Mouse (Mus musculus) neutrophil, adult 5-6 weeks (primary cell): Measurements from ENCODE around the gene Tmem269. TPM values are rescaled to one million over a fixed set of nuclear protein-coding genes. Genes with fewer than 3 reads are reported as not detected.

Experiments
- ATAC-seq: fragments of 151-379, 151-347 bp; 2 replicates; pipeline ENCODE4 v1.8.0; 2017; ENCODE audit warnings: mild to moderate bottlenecking, moderate TSS enrichment; ENCODE audit not compliant: insufficient number of reproducible peaks, poor library complexity, low FRiP score, severe bottlenecking; ENCODE audit errors: extremely low read depth
- total RNA-seq: library from RNA; stranded (forward); fragments of 200-1000 nt; gene quantifications from 2 replicates; pipeline ENCODE4 v1.2.3, GENCODE M21; 2017

Tmem269 gene
- not detected in 2 replicates for total RNA-seq

DNA sequence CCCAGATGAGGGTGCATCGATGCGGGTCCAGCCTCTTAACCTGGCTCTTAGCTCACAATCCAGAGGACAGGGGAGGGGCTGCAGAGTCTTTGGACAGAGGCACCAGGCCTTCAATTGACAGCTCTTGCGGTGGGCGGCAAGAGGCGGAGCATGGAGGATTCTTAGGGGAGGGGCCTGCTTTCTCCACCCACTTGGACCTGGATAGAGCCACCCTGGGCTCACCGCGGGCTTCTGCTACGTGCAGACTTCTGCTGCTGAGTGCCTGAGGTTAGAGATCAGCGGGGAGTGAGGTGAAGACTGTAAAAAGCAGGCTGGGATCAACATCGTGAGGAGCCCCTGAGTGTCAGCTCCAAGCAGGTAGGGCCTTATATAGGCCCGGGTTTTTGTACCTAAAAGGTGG is at the start of gene Tmem269:
Gene Tmem269, minus strand, starts transcription at position 49 of the 400 bp plus-strand sequence.
- ATAC-seq = no peak

DNA sequence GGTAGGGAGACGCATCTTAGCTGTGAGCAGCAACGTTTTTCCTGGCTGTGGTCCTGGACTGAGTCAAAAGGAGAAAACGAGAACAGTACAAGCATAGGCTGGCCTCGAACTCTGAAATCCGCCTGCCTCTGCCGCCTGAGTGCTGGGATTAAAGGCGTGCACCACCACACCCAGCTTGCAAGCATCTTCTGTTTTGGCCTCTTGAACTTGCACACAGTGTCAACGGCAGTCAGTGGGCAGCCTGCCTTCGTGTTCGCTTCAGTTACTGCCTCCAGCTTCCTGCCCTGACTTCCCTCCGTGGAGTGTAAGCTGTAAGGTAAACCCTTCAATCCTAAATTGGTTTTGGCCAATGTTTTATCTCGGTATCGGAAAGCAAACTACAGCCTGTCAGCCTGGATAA is 48.6 kb upstream of the Tmem269 start:
- ATAC-seq = no peak

DNA sequence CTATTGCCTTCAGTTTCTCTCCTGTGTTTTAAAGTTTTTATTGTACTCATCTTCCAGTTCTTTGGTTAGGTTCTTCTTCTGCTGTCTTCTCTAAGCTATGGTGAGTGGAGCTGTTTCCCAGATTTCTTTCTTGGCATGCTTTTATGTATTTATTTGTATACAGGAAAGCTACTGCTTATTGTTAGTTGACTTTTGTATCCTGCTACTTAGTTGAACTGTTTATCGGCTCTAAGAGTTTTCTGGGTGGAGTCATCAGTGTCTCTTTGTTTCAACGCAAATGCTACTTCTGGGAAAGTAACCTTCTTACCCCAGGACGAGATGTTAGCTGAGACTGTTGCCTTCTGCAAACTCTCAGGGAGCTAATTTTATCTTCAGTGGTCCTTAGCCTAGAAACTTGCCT is 45.4 kb upstream of the Tmem269 start:
- no peak for ATAC-seq

DNA sequence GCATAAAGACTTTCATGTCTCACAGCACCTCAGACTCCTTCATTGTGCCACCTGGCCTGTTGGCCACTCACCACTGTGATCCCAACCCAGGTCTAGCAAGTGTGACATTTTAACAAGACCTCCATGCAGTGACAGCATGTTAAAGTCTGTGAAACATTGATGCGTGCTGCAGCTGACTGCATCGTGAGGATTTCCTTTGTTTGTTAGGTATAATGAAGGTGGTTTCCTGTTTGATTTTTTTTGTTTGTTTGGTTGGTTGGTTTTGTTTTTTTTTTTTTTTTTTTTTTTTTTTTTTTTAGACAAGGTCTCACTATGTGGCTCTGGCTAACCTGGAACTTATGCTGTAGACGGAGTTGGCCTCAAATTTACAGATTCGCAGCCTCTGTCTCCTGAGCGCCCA is 44.5 kb upstream of the Tmem269 start:
- no peak for ATAC-seq

DNA sequence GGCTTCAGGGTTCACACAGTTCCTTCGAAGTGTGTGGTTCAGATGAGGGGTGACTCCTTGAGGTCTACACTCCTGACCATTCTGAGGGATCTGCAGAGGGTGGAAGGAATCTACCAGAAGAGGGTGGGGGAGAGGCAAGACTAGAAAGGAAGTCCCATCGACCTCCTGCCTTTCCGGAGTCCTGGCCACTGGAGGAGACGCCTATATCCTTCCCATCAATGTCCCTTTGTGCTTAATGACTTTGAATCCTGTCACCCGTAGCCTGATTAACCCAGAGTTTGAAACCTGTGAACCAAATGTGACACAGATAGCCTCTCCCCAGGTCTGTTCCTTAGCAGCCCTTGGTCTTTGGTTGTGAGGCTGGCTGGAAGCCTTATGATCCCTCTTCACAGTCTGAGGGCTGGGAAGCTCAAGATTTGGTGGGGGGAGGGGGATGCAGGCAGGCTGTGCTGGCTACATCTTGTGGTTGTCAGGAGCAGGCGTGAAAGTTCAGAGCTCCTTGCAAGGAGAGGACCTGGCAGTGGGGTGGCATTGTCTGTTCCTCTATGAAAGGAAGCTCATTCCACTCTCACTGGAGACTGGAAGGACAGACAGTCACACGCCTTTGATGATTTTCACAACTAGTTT is 43.2 kb upstream of the Tmem269 start:
- ATAC-seq = no peak

DNA sequence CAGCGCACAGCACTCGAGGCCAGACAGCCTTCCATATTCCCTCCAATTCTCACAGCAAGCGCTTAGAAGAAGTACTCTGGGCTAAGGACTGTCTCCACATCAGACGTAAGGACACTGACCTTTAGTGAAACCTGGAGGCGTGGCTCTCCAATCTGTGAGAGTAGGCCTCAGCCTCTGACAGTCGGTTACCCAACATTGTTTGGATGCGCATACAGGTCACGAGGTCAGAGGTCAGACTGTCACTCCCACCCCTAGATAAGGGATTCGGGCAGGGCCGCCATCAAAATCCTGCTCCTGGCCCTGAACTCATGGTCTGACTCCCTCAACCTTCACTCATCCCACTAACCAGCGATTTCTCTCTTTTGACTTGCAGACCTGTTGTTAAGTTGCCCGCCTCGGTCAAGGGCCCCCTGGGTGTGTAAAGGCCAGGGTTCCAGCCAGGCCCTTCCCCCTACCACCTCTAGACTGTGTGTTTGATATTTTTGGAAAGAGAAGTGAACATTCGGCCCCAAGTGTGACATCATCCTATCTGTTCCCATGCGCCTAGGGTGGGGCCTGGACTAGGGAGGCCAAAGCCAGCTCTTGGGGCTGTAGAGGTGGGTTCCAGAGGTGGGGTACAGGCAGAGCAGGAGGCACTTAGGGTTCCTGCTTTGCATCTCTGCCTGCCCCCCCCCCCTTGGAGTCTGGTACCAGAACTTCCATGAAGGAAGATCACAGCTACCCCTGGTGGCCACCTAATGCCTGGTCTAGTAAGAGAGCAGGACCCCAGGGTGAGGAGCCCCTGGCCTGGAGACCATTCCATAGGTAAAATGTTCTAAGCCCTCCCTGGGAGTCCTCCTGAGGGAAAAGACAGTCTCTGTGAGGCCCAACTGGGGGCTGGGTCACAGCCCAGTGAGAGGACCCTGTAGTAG is 41.6 kb upstream of the Tmem269 start:
- no peak; the same call in 1 of the 2 replicates for ATAC-seq

DNA sequence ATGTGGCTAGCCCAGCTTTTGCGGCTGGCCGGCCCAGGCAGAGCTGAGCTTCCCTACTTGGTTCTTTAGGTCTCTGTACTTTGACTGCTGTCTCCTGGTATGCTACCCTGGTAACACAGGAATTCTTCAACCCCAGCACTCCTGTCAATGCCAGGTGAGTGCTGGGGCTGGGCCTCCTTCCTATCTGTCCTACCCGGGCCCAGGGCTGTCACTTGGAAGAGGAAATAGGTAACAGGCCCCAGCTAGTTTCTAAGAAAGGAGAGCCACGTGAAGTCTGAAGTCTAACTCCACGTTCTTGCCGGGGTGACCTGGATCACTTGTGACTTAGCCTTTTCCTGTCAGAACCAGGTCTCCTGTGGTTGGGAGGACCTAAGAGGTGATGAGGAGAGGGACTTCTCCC is 39.1 kb upstream of the Tmem269 start:
- ATAC-seq = no peak

DNA sequence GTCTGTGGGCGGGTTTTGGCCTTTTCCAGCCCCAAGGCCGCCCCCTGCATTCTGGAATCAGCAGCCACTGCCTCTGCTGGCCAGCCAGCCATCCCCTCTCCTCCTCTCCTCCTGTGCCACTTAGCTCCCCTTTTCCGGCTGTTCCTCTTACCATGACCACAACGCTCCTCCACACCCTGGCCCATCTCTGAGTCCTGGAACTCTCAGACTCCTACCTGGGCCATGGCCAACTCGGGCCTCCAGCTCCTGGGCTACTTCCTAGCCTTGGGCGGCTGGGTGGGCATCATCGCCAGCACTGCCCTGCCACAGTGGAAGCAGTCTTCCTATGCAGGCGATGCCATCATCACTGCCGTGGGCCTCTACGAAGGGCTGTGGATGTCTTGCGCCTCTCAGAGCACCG is 37.3 kb upstream of the Tmem269 start, which contains the start of gene Cldn19:
Gene Cldn19, plus strand, starts transcription at position 64 of the 400 bp plus-strand sequence.
- no peak for ATAC-seq

DNA sequence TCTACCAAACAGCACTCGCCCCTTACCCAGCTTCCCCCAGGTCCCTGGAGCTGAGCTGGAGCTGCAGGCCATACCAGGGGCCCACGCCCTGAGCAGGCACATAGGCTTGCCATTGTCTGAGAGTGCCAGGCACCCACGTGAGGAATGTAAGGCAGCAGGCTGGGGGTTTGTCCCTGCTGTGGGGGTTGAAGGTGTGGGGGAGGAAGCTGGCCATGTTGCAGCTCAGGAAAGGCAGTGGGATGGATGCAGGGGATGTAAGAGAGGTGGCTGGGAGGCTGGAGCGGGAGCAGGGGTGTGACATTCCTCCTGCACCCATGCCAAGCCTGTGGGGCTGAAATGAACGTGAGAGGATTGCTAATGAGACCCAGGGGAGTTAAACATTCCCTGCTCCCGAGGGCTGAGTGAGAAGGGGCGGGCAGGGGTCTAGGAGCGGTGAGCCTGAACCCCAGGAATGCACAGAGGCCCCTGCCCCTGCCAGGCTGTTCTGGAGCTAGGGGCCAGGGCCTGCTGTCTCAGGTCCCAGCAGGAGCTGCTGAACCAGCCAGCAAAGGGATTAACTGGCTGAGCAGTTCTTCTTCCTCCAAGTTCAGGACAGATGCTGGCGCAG is 36.1 kb upstream of the Tmem269 start:
- no peak for ATAC-seq

DNA sequence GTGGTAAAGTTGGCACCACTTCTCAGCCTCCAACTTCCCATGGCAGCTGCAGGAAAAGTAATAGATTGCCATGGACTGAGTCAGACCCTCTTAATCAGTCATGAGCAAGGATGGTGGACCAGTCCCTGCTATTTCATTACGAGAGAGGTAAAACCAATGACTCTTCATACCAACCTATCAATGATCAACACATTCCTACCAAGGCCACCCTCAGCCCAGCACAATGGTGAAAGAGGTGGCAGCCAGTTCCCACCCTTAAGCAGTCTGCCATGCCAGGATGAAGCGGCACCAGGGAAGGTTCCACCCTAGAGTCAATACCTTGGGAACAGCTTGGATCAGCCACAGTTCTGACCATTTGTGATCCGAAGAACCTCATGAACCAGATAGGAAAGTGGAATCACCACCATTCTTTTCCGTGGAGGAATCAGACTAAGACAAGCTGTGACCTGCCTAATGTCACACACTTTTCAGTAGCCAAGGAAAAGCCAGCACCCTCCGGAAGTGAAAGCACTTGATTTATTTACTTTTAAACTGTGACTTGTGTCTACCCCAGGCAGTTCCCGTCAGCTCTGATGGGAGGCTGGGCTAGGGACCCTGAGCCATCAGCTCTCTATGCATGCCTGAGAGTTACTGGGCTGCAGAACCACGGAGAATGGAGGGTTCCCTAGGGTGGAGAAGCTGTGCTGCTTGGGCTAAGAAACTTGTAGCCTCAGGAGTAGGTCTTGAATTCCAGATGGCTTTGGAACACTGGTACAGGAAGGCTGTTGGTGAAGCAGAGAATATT is 34.2 kb upstream of the Tmem269 start:
- no peak for ATAC-seq

DNA sequence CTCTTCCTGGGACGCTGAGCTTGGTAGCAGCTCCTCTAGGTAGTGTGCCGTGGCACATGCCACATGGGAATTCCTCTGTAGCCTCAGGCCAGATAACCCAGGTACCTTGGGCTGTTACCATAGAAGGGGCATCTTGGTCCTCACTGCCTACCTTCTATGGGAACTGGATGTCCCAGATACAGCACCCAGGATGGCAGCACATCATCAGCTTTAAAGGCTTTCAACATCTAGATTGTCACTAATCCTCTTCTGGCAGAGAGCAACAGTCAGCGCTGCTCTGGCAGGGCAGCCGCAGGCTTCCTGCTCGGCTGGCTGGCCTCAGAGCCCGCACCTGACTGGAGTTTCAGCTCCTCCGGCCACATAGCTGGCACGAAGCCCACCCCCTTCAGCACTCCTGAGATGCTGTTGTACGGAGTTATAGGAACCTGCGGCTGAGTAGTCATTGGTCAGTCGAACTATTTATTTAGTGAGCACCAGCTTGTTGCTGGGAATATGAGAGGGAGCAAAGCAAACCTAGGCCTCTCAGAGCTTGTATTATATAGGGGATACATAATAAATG is 30.5 kb upstream of the Tmem269 start:
- ATAC-seq = no peak

DNA sequence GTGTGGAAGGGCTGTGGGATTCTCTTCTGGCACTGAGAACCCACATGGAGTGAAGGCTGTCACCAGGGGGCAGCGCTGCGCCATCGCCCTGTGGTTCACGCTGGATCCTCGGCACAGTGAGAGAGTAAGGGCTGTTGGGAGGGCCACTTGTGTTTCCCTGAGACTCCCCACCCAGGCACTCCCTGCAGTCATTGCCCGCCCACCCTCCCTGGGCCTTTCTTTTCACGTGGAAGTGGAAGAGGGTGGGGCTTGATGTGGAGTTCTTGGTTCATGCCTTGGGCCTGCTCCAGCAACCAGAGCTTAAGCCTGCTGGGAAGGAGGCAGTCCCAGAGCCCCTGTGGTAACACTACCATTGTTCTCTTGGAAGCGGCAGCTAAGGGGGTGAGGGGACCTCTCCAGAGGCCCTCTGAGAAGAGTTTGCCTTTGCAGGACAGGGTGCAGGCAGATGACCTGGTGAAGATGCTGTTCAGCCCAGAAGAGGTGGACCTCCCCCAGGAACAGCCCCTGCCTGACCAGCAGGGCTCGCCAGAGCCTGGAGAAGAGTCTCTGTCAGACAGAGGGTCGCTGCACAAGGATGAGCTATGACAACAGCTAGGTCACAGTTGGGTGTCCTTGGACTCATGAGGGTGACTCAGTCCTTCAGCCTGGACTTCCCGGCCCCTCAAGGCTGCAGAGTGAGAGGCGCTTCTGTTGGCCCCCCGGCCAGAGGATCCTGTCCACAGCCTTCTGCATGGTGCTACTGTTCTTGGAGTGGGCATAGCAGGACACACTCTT is 29.6 kb upstream of the Tmem269 start:
- ATAC-seq = peak; percentile 53; the same call in 1 of the 2 replicates

DNA sequence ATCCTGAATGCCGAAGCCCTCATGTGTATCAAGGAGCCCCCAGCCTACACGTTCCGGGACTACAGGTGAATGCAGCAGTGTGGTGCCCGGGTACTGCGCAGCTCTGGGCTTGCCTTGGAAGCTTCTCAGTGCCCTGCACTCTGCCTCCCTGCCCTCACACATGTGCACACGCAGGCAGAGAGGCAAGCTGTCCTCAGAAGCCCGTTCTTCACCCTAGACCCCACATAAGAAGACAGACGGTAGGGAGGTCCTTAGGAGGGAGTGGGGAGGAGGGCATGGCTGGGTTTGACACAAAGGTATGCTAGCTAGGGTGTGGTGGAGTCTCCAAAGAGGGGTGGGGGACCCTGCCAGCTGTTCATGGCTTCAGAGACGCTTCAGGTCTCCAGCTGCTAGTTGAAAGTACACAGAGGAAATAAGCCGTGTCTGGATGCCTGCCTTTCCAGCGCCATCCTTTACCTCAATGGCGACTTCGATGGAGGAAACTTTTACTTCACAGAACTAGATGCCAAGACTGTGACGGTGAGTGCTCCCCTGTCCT is 28.7 kb upstream of the Tmem269 start:
- ATAC-seq = no peak

DNA sequence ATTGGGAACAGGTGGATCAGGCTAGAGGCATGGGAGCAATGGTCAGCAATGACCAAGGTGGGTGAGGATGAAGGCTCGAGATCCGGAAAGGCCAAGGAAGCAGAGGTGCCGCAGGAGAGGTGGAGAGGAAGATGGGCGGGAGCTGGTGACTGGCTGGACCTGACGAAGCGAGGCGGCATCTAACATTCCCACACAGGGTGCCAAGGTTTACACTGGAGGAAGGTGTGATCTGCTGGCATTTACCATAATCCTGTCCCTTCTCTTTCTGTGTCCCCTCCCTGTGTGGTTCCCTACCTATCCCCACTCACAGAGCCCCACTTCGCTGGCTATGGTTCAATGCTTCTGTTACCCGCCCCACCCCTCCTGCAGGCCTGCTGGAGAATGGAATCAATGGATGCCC is 27.9 kb upstream of the Tmem269 start:
- no peak for ATAC-seq

DNA sequence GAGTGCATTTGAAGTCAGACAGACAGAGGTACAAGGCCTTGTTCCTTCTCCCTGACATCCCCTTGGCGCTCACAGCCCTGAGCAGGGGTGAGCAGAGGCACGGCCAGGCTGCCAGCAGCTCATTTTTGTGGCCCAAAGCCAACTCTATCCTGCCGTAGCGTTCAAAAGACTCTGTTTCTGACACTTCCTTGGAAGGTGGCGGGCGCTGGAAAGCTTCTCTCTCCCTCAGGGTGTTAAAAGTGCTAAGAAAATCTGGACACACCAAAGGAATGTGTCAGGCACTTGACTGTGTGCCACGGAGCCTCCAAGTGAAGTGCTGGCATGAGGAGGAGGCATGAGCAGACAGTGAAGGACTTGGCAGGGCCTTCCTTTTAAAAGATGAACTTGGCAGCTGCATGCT is 27.5 kb upstream of the Tmem269 start:
- ATAC-seq = no peak

DNA sequence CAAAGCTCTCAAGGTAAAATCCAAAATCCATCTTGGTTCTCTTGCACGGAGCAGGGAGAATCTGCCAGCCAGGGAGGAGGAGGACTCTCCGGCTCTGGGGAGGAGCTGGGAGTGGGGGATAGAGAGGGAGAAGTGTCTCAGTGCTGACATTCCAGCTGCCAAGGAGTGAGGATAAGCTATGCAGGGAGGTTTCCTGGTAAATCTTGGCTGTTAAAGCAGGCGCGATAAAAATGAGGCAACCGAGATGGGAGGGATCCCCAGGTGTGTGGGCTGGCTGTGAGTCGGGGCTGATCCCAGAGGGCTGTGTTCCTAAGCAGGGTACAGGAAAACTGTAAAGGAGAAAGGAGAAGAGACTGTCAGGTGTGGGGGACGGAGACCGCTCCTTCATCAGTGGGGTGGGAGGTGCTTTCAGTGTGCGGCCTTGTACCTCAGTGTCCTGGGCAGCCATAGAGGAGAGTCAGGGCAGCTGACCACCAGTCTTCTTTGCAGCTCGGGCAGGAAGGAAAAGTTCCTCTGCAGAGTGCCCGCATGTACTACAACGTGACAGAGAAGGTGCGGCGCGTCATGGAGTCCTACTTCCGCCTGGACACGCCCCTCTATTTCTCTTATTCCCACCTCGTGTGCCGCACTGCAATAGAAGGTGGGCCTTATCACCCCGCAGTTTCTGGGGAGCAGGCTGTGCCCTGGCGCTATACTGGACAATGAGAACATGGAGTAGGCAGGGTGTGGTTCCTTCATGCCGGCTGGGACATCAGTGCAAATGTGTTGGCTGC is 26.6 kb upstream of the Tmem269 start:
- no peak for ATAC-seq

DNA sequence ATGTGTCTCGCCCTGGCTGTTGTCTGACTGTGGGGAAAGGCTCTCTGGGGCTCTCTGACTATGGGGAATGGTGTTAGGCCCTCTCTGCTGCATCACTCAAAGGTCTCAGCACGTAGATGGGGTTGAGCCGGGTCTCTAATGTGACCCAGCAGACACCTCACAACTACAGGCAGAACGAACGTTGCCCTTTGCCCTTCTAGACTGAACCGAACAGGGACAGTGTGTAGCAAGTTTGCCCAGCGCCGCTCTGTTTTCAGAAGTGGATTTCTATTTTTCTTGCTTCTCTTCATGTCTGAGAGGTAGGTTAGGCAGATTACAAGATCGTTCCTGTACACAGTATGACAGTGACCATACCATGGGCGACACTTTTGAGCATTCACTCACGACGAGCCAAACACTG is 24.6 kb upstream of the Tmem269 start:
- no peak for ATAC-seq
